Mouse (Mus musculus): ENCODE measurements around the gene Nkx6-2. TPM values are rescaled to one million over a fixed set of nuclear protein-coding genes. Genes with fewer than 3 reads are reported as not detected.

Gene Nkx6-2
- total RNA-seq (2023) = not detected

GRCm38 (mm10) chr7:139582595-139582994 lies at the start of gene Nkx6-2:
Gene Nkx6-2 (minus strand): TSS chr7:139582797.

Other genes with a start within 250 kb of the Nkx6-2 start
- gene Inpp5a, start 193.7 kb downstream of the Nkx6-2 start, total RNA-seq (2023) = 10 to 100 TPM; 49.8 to 54.2 TPM
- not detected for gene Cfap46, start 101.0 kb upstream of the Nkx6-2 start, total RNA-seq (2023)